27 mouse cellular contexts compared by ENCODE assay signal in genomic region chr10:7904157-7904556, GRCm38 (mm10). TPM values are rescaled to one million over a fixed set of nuclear protein-coding genes. Genes with fewer than 3 reads are reported as not detected.
A peak's percentile ranks its signal among the peaks of the same experiment; 100 is the strongest.
DNase-seq lines count a peak whose midpoint lies in the region; ATAC-seq and TF ChIP-seq lines count a peak whose summit lies in the region.
"Had no signal": no experiment of that assay in that cellular context is flagged by ENCODE, and none has a peak within 500 bp of the region (broad histone marks: within the 10 kb centered on the region; RNA-seq: fewer than 3 reads in every experiment).

No protein-coding gene starts in this region.

- no peak for DNase-seq in hindbrain, embryonic 11.5 days (ENCODE audit: low spot score)
- DNase-seq in hindbrain, embryonic 14.5 days (ENCODE audit: low spot score): no peak
- DNase-seq in liver, postnatal 0 days: no peak
- DNase-seq in right cerebral cortex, adult 18-20 months: peak; percentile 0
- no peak for DNase-seq in right cerebral cortex, postnatal 36 days (ENCODE audit: low spot score in 2 of 2)
- DNase-seq: adrenal gland, postnatal 10 days; adrenal gland, postnatal 36 days; B cell, adult 2 months; cerebellum, adult 18-20 months; cerebellum, postnatal 14 days; gastrocnemius, postnatal 25 days; heart, adult 18-20 months; heart, postnatal 10 days; heart, postnatal 36 days had no signal

- no peak overlapping the region for H3K4me3 ChIP-seq in hindbrain, embryonic 11.5 days (ENCODE audit: low read depth, low read length)
- H3K4me3 ChIP-seq in hindbrain, embryonic 14.5 days (replicated peaks; ENCODE audit: low read length): no peak overlapping the region
- H3K4me3 ChIP-seq in intestine, embryonic 15.5 days (replicated peaks): no peak overlapping the region
- H3K4me3 ChIP-seq in intestine, embryonic 16.5 days (ENCODE audit: low read length): no peak overlapping the region
- no peak overlapping the region for H3K4me3 ChIP-seq in liver, postnatal 0 days (ENCODE audit: low read depth, low read length)
- no peak overlapping the region for H3K4me3 ChIP-seq in liver, embryonic 12.5 days
- H3K4me3 ChIP-seq: embryonic facial prominence, embryonic 12.5 days; erythroblast, embryonic 14.5 days; forebrain, embryonic 12.5 days; forebrain, embryonic 15.5 days; heart, embryonic 12.5 days; heart, embryonic 15.5 days; hindbrain, embryonic 10.5 days had no signal

- ATAC-seq in hindbrain, embryonic 11.5 days (ENCODE audit: low FRiP score): 0 out of 2 replicates have a peak, but pooled peaks have one; percentile 14
- no peak for ATAC-seq in hindbrain, embryonic 14.5 days (ENCODE audit: low FRiP score)
- peak; percentile 43; the same call in 1 of the 2 replicates for ATAC-seq in intestine, embryonic 15.5 days
- ATAC-seq in intestine, embryonic 16.5 days: no peak
- ATAC-seq in liver, postnatal 0 days: peak; percentile 15; the same call in 1 of the 2 replicates
- ATAC-seq in liver, embryonic 12.5 days: no peak
- ATAC-seq: forebrain, embryonic 15.5 days; Patski had no signal

- H3K36me3 ChIP-seq in hindbrain, embryonic 11.5 days (ENCODE audit: control insufficient read depth, insufficient read depth, low read length): 0 out of 2 replicates have a peak, but pooled peaks cover 7% of the 10 kb centered on the region
- H3K36me3 ChIP-seq in hindbrain, embryonic 14.5 days (replicated peaks; ENCODE audit: control insufficient read depth, insufficient read depth): peaks cover 60% of the 10 kb centered on the region
- peaks cover 26% of the 10 kb centered on the region for H3K36me3 ChIP-seq in intestine, embryonic 15.5 days
- H3K36me3 ChIP-seq in intestine, embryonic 16.5 days (ENCODE audit: control insufficient read depth, insufficient read depth, low read length): peaks cover 18% of the 10 kb centered on the region
- H3K36me3 ChIP-seq in liver, postnatal 0 days (replicated peaks; ENCODE audit: insufficient read depth, low read length): peaks cover 42% of the 10 kb centered on the region
- H3K36me3 ChIP-seq in liver, embryonic 12.5 days: peaks cover 61% of the 10 kb centered on the region

- TF ChIP-seq CTCF in liver, postnatal 0 days (IDR thresholded peaks at IDR 0.05; ENCODE audit: low read depth): no peak

- no peak overlapping the region for H3K9ac ChIP-seq in hindbrain, embryonic 11.5 days (ENCODE audit: low read depth, low read length)
- H3K9ac ChIP-seq in hindbrain, embryonic 14.5 days: no peak overlapping the region
- no peak overlapping the region for H3K9ac ChIP-seq in intestine, embryonic 15.5 days
- no peak overlapping the region for H3K9ac ChIP-seq in intestine, embryonic 16.5 days (ENCODE audit: low read depth, low read length)
- H3K9ac ChIP-seq in liver, postnatal 0 days (replicated peaks): no peak overlapping the region
- no peak overlapping the region for H3K9ac ChIP-seq in liver, embryonic 12.5 days
- H3K9ac ChIP-seq: embryonic facial prominence, embryonic 12.5 days; forebrain, embryonic 12.5 days; forebrain, embryonic 15.5 days; heart, embryonic 12.5 days; heart, embryonic 15.5 days had no signal

- no peaks in the 10 kb centered on the region for H3K9me3 ChIP-seq in hindbrain, embryonic 11.5 days (ENCODE audit: control insufficient read depth, low read length)
- H3K9me3 ChIP-seq in hindbrain, embryonic 14.5 days (ENCODE audit: control insufficient read depth, low read length): no peaks in the 10 kb centered on the region
- H3K9me3 ChIP-seq in intestine, embryonic 15.5 days: no peaks in the 10 kb centered on the region
- no peaks in the 10 kb centered on the region for H3K9me3 ChIP-seq in intestine, embryonic 16.5 days (ENCODE audit: control insufficient read depth, low read length)
- H3K9me3 ChIP-seq in liver, postnatal 0 days (ENCODE audit: low read length): no peaks in the 10 kb centered on the region
- H3K9me3 ChIP-seq in liver, embryonic 12.5 days (replicated peaks): no peaks in the 10 kb centered on the region
- H3K9me3 ChIP-seq: embryonic facial prominence, embryonic 12.5 days; forebrain, embryonic 12.5 days; forebrain, embryonic 15.5 days; G1E; heart, embryonic 12.5 days; heart, embryonic 15.5 days; hindbrain, embryonic 10.5 days had no signal

- H3K27me3 ChIP-seq in hindbrain, embryonic 11.5 days (ENCODE audit: control insufficient read depth, insufficient read depth, low read length): no peaks in the 10 kb centered on the region
- no peaks in the 10 kb centered on the region for H3K27me3 ChIP-seq in hindbrain, embryonic 14.5 days (ENCODE audit: control insufficient read depth, insufficient read depth, low read length)
- no peaks in the 10 kb centered on the region for H3K27me3 ChIP-seq in intestine, embryonic 15.5 days (replicated peaks)
- H3K27me3 ChIP-seq in intestine, embryonic 16.5 days (replicated peaks; ENCODE audit: control insufficient read depth, insufficient read depth, low read length): no peaks in the 10 kb centered on the region
- H3K27me3 ChIP-seq in liver, postnatal 0 days (ENCODE audit: insufficient read depth, low read length): no peaks in the 10 kb centered on the region
- H3K27me3 ChIP-seq in liver, embryonic 12.5 days (replicated peaks): no peaks in the 10 kb centered on the region
- H3K27me3 ChIP-seq: CH12.LX; embryonic facial prominence, embryonic 12.5 days; forebrain, embryonic 12.5 days; forebrain, embryonic 15.5 days; heart, embryonic 12.5 days; heart, embryonic 15.5 days; Patski had no signal

- H3K4me2 ChIP-seq in hindbrain, embryonic 11.5 days (replicated peaks; ENCODE audit: low read depth, low read length): no peak overlapping the region
- no peak overlapping the region for H3K4me2 ChIP-seq in hindbrain, embryonic 14.5 days (replicated peaks)
- H3K4me2 ChIP-seq in intestine, embryonic 15.5 days (replicated peaks): no peak overlapping the region
- H3K4me2 ChIP-seq in intestine, embryonic 16.5 days (ENCODE audit: low read depth, low read length): no peak overlapping the region
- H3K4me2 ChIP-seq in liver, postnatal 0 days (ENCODE audit: low read depth, low read length): no peak overlapping the region
- H3K4me2 ChIP-seq in liver, embryonic 12.5 days: no peak overlapping the region
- H3K4me2 ChIP-seq: embryonic facial prominence, embryonic 12.5 days; forebrain, embryonic 12.5 days; forebrain, embryonic 15.5 days; heart, embryonic 12.5 days; heart, embryonic 15.5 days had no signal

- no peaks in the 10 kb centered on the region for H3K4me1 ChIP-seq in hindbrain, embryonic 11.5 days (replicated peaks; ENCODE audit: control insufficient read depth, insufficient read depth, low read length)
- no peaks in the 10 kb centered on the region for H3K4me1 ChIP-seq in hindbrain, embryonic 14.5 days (replicated peaks; ENCODE audit: control insufficient read depth, insufficient read depth, low read length)
- H3K4me1 ChIP-seq in intestine, embryonic 15.5 days (replicated peaks): no peaks in the 10 kb centered on the region
- no peaks in the 10 kb centered on the region for H3K4me1 ChIP-seq in intestine, embryonic 16.5 days (ENCODE audit: control insufficient read depth, insufficient read depth, low read length)
- H3K4me1 ChIP-seq in liver, postnatal 0 days (ENCODE audit: insufficient read depth): no peaks in the 10 kb centered on the region
- H3K4me1 ChIP-seq in liver, embryonic 12.5 days: no peaks in the 10 kb centered on the region
- H3K4me1 ChIP-seq: embryonic facial prominence, embryonic 12.5 days; forebrain, embryonic 12.5 days; forebrain, embryonic 15.5 days; heart, embryonic 12.5 days; heart, embryonic 15.5 days; hindbrain, embryonic 10.5 days had no signal

- no peak overlapping the region for H3K27ac ChIP-seq in hindbrain, embryonic 11.5 days (ENCODE audit: low read depth, low read length)
- H3K27ac ChIP-seq in hindbrain, embryonic 14.5 days: no peak overlapping the region
- no peak overlapping the region for H3K27ac ChIP-seq in intestine, embryonic 15.5 days
- no peak overlapping the region for H3K27ac ChIP-seq in intestine, embryonic 16.5 days (ENCODE audit: low read length)
- H3K27ac ChIP-seq in liver, postnatal 0 days (ENCODE audit: low read depth): no peak overlapping the region
- no peak overlapping the region for H3K27ac ChIP-seq in liver, embryonic 12.5 days
- H3K27ac ChIP-seq: embryonic facial prominence, embryonic 12.5 days; forebrain, embryonic 12.5 days; forebrain, embryonic 15.5 days; heart, embryonic 15.5 days; hindbrain, embryonic 10.5 days had no signal

- no peak for TF ChIP-seq EP300 in liver, postnatal 0 days (IDR thresholded peaks at IDR 0.05; ENCODE audit: low read depth)

- 94% methylated on average over 5 of the region's 5 CpGs for WGBS in hindbrain, embryonic 11.5 days
- 93% methylated on average over 5 of the region's 5 CpGs for WGBS in hindbrain, embryonic 14.5 days
- WGBS in intestine, embryonic 15.5 days: 98% methylated on average over 5 of the region's 5 CpGs
- 95% methylated on average over 5 of the region's 5 CpGs for WGBS in intestine, embryonic 16.5 days
- WGBS in liver, postnatal 0 days (ENCODE audit: insufficient replicate concordance): 90% methylated on average over 5 of the region's 5 CpGs
- 92% methylated on average over 5 of the region's 5 CpGs for WGBS in liver, embryonic 12.5 days (ENCODE audit: insufficient replicate concordance)

RNA-seq across cellular contexts. Expression of gene Tab2, which starts 51.9 kb away (rescaled TPM):
- polyA plus RNA-seq in hindbrain, embryonic 11.5 days (2014; fragmentation: Nextera tagmentation; extraction: Ambion mirVana): 25.9 and 29.6 TPM in 2 replicates
- polyA plus RNA-seq in hindbrain, embryonic 14.5 days (2014; fragmentation: Nextera tagmentation; extraction: Ambion mirVana): 20.2 and 20.6 TPM in 2 replicates
- 16.6 and 17.0 TPM in 2 replicates for polyA plus RNA-seq in intestine, embryonic 15.5 days (2015; fragmentation: Nextera tagmentation; extraction: Ambion mirVana)
- 12.8 and 12.9 TPM in 2 replicates for polyA plus RNA-seq in intestine, embryonic 16.5 days (2015; fragmentation: Nextera tagmentation; extraction: Ambion mirVana)
- 11.8 and 12.9 TPM in 2 replicates for polyA plus RNA-seq in liver, postnatal 0 days (2015; fragmentation: Nextera tagmentation; extraction: Ambion mirVana)
- 11.4 and 11.8 TPM in 2 replicates for polyA plus RNA-seq in liver, embryonic 12.5 days (2016; fragmentation: Nextera tagmentation; extraction: Ambion mirVana)

Comparison
In these comparisons a context has a peak if more than half of its experiments do, and no peak if none do; other contexts are left out.
1. ATAC-seq: peak in hindbrain, embryonic 11.5 days (single experiment), intestine, embryonic 15.5 days (single experiment) and liver, postnatal 0 days (single experiment); none in hindbrain, embryonic 14.5 days (single experiment), intestine, embryonic 16.5 days (single experiment) and liver, embryonic 12.5 days (single experiment).